Comparison of ENCODE assay signal across 7 mouse cellular contexts in the genomic region with DNA sequence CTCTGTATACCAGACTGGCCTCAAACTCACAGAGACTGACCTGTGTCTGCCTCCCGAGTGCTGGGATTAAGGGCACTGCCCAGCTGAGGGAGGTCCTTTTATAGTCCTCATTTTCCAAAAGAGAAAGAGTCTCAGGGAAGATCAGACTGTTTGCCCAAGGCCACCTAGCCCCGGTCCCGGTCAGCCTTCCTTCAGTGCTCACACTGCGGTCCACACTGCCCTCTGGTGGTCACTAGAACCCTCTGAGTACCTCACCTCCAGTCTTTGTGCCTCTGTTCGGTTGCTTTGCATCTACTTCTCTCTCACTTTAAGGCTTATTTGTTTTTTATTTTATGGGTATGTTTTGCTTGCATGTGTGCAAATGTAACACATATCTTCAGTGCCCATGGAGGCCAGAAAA. TPM values are rescaled to one million over a fixed set of nuclear protein-coding genes. Genes with fewer than 3 reads are reported as not detected.
DNase-seq lines count a peak whose midpoint lies in the region; ATAC-seq lines count a peak whose summit lies in the region.

No protein-coding gene starts in this region.

- H3K4me3 ChIP-seq in intestine, embryonic 14.5 days (ENCODE audit: low read depth, low read length) = no peak overlapping the region
- no peak overlapping the region for H3K4me3 ChIP-seq in midbrain, embryonic 12.5 days

- no peak overlapping the region for H3K9ac ChIP-seq in intestine, embryonic 14.5 days (ENCODE audit: low read length)
- H3K9ac ChIP-seq in midbrain, embryonic 12.5 days (replicated peaks) = no peak overlapping the region

- H3K4me1 ChIP-seq in intestine, embryonic 14.5 days (replicated peaks; ENCODE audit: control insufficient read depth, insufficient read depth, low read length) = no peaks in the 10 kb centered on the region; the same call in 1 of the 2 replicates
- H3K4me1 ChIP-seq in midbrain, embryonic 12.5 days = peaks cover 11% of the 10 kb centered on the region

- DNase-seq in cerebellum, postnatal 4 days (ENCODE audit: low spot score in 2 of 2) = peak; percentile 66 to 85
- DNase-seq in gastrocnemius, postnatal 14 days = peak; percentile 85
- peak; percentile 87 for DNase-seq in intestine, embryonic 14.5 days (ENCODE audit: low spot score)
- peak; percentile 69 to 70 for DNase-seq in left cerebral cortex, postnatal 36 days (ENCODE audit: low spot score in 2 of 2)
- DNase-seq in right cerebral cortex, postnatal 4 days = peak; percentile 86

- 4% methylated on average over 5 of the region's 5 CpGs for whole genome bisulfite sequencing in intestine, embryonic 14.5 days
- WGBS in midbrain, embryonic 12.5 days = 8% methylated on average over 5 of the region's 5 CpGs

- no peaks in the 10 kb centered on the region for H3K9me3 ChIP-seq in intestine, embryonic 14.5 days (ENCODE audit: control insufficient read depth, low read length)
- H3K9me3 ChIP-seq in midbrain, embryonic 12.5 days = peaks cover 5% of the 10 kb centered on the region; the same call in 1 of the 2 replicates

- H3K4me2 ChIP-seq in intestine, embryonic 14.5 days (ENCODE audit: low read length) = no peak overlapping the region
- no peak overlapping the region for H3K4me2 ChIP-seq in midbrain, embryonic 12.5 days (replicated peaks)

- intact Hi-C loops in gastrocnemius, postnatal 14 days (cut with DNase I; ENCODE audit: low total_unique reads) = loop anchor here (5.0 kb wide), 1 partner anchor 419 kb away; no protein-coding TSS in a partner anchor
- intact Hi-C loops in left cerebral cortex, postnatal 36 days (cut with DNase I) = loop anchor here (5.0 kb wide), 2 partner anchors 84 to 434 kb away; a partner anchor contains a TSS

- no peak overlapping the region for H3K27ac ChIP-seq in intestine, embryonic 14.5 days (ENCODE audit: low read depth)
- H3K27ac ChIP-seq in midbrain, embryonic 12.5 days (replicated peaks) = no peak overlapping the region

- ATAC-seq in activated CD4-positive, CD25-positive, alpha-beta regulatory T cell, adult 4 months = peak; percentile 53
- peak; percentile 73 for ATAC-seq in intestine, embryonic 14.5 days (replicated peaks; ENCODE audit: low FRiP score, low TSS enrichment, low read depth)
- peak; percentile 74 for ATAC-seq in midbrain, embryonic 12.5 days (ENCODE audit: low FRiP score, low read depth)

- H3K27me3 ChIP-seq in intestine, embryonic 14.5 days (replicated peaks; ENCODE audit: control insufficient read depth, insufficient read depth, low read length) = no peaks in the 10 kb centered on the region
- H3K27me3 ChIP-seq in midbrain, embryonic 12.5 days = peaks cover 12% of the 10 kb centered on the region; the same call in 1 of the 2 replicates

- no peaks in the 10 kb centered on the region for H3K36me3 ChIP-seq in intestine, embryonic 14.5 days (ENCODE audit: control insufficient read depth, insufficient read depth, low read length)
- no peaks in the 10 kb centered on the region for H3K36me3 ChIP-seq in midbrain, embryonic 12.5 days

RNA-seq across cellular contexts. Expression of a gene that starts 26.6 kb away (rescaled TPM):
- 100 to 1,000 TPM; 216 to 267 TPM for polyA plus RNA-seq in activated CD4-positive, CD25-positive, alpha-beta regulatory T cell, adult 4 months (2017; shearing (Covaris generic))
- 100 to 1,000 TPM; 106 to 107 TPM for total RNA-seq in gastrocnemius, postnatal 14 days (2021)
- 209 and 231 TPM in 2 replicates for polyA plus RNA-seq in intestine, embryonic 14.5 days (2014; fragmentation: Nextera tagmentation; extraction: Ambion mirVana)
- total RNA-seq in left cerebral cortex, postnatal 36 days (2021) = 100 to 1,000 TPM; 146 to 163 TPM
- 232 and 235 TPM in 2 replicates for polyA plus RNA-seq in midbrain, embryonic 12.5 days (2016; fragmentation: Nextera tagmentation; extraction: Ambion mirVana)
